Mouse (Mus musculus): Measurements from ENCODE around the gene Lef1.

The Lef1 gene

DNA sequence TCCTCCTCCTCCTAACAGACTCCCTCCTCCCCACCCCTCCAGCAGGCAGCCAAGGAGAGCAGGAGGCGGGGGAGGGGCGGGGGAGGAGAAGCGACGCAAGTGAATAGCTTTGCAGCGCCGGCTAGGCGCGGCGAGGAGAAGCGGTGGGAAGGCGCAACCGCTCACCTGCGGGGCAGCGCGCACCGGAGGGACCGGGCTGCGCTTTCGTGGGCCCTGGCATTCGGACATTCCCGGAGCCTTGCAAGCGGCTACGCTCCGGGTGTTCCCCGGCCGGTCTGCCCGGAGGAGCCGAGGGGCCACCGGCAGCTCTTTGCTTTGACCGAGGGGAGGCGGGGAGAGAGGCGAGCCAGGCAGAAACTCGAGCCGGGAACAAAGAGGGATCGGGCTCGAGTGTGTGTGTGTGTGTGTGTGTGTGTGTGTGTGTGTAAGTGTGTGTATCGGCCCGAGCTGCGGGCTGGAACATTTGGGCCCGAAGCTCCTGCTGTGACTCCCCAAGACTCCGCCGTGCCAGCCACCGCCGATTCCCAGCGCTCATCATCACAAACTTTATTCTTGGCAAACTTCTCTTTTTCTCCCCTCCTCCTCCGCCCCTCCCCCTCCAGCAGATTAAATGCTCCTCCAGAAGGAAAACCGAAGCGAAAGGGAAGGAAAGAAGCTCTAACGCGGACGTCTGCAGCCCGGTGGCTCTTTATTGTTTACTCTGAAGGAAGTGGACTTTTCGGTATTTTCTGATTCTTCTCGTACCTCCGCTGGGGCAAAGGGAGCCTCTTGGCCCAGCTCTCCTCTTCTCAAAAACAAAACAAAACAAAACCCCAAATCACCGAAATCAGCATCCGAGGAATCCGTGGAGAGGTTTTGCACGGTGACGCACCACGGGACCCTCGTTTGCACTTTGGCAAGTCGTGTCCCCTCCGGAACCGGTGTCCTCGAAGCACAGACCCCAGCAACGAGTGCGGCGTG is at the start of gene Lef1:
TSS of gene Lef1 (plus strand) at position 281 of the 960 bp plus-strand sequence.
- in situ Hi-C loops (cut with MboI, MseI) = loop anchor here (10.0 kb wide), 1 partner anchor 386 kb away; no protein-coding TSS in a partner anchor

DNA sequence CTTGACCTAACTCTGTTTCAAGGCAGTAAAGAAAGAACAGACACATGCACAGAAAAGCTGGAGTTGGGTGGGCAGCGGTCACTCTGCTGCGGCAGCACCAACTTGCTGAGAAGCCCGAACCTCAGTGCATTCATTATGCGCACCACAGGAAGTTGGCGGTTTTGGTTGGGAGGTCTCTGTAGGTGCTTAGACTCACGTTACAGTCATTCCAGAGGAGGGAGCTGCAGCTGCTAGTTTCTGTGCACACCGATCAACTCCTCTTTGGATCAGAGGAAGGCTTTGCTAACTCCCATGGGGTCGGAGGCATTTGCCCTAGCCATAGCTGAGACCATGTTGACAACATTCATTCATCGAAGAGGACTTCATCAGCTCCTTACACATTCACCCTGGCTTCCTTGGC is 45.3 kb upstream of the Lef1 start:
- in situ Hi-C loops (cut with MboI, MseI) = no loop called here

DNA sequence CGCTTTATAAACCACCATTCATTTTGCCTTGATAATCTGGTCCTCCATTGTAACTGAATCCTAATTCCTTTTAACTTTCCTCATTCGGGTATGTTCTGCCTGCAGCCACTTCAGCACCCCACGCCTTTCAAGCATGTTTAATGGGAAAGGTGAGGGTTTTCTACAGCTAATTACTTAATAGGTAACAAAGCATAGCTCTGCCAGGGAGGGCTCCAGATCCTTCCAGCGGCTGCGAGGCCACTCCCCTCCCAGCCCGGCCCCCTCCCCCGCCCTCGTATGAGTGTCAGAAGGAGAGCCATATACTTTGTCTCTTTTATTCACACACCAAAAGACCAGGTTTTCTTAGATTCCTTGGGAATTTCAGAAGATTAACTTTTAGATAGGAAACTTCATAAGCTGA is 44.1 kb upstream of the Lef1 start:
- in situ Hi-C loops (cut with MboI, MseI) = no loop called here

DNA sequence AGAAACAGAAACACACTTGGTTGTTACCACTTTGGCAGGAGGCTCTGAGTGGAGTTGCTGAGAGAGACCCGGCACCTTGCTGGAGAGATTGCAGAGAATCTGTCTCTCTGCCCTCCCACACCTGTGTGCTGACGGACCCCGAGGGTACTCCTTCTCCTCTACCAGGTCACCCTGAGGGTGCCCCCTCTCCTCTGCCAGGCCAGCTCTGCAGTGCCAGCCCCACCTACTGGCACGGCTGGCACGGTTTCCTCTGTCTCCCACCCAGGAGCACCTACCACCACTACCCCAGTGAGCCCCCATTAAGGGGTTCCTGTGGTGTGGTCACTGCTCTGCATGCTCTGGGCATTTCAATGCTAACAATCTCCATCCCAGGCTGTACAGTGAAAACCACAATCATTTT is 42.3 kb upstream of the Lef1 start:
- in situ Hi-C loops (cut with MboI, MseI) = no loop called here

DNA sequence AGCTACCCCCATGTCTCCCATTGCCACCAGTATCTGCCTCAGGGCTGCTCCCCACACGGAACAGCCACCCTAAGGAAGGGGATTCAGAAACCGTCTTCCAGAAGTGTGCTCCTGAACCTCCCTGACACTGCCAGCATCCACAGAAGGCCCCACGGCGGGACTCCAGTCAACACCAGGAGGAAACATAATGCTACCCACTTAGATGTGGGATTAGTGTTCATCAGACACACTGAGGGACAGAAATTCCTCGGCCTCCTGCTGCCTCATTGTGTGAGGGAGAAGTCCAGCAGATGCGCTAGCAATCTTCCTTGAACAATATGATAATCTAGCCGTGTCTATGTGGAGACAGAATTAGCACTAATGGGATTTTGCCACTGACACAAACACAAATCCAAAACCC is 40.1 kb upstream of the Lef1 start:
- in situ Hi-C loops (cut with MboI, MseI) = no loop called here

DNA sequence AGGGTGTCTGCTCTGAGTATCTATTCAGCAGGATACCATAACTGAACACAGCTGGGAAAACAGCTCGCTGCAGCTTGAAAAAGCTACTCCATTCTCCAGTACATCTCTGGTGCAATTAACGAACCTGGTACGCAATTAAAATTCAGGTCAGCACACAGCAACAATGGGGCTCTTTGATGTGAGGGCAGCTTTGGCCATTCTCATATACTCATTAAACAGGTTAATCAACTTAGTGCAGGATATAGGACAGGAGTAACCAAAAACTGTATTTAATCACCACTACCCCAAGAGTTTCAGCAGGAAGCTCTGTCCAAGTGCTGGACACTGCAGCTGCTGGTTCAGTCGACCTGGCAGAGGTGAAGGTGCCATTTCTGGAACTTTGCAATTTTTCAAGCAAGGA is 37.6 kb upstream of the Lef1 start:
- in situ Hi-C loops (cut with MboI, MseI) = no loop called here

DNA sequence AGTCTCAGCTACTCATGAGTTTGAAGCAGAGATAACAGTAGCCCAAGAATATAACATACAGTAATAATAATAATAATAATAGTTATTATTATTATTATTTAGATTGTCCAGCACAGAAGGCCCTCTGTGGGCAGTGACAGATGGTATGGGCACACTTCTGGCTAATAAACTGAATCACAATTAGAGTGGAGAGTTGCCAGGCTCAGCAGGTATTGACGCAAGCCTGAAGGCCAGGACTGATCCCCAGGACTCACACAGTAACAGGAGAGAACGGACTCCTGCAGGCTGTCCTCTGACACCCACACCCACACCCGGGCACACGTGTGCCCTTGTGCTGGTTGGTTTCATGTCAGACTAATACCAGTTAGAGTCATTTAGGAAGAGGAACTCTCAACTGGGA is 36.3 kb upstream of the Lef1 start:
- in situ Hi-C loops (cut with MboI, MseI) = no loop called here

DNA sequence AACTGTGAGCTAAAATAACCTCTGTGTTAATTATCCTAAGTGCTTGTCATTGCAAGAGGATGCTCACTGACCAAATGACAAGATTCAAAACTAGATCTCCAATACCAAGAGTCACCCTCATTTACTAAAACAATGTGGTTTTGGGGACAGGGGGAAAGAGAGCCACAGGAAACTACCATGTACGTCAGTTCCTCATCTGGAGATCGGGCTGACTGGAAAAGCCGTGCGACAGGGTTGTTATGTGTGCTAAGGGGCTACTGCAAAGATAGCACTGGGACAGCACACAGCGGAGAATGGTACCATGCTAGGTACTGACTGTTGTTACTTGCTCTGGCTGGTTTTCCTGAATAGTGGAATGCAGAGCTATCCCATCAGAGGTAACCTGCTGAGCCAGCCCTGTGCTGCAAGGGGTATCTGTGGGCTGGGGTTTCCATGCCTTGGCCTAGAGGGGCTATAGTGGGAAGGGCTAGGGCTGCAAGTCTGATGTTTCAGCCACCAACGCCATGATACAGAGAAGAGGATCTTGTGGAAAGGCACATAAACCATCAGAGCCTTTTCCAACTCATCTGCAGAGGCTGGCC is 32.1 kb upstream of the Lef1 start:
- in situ Hi-C loops (cut with MboI, MseI) = no loop called here

DNA sequence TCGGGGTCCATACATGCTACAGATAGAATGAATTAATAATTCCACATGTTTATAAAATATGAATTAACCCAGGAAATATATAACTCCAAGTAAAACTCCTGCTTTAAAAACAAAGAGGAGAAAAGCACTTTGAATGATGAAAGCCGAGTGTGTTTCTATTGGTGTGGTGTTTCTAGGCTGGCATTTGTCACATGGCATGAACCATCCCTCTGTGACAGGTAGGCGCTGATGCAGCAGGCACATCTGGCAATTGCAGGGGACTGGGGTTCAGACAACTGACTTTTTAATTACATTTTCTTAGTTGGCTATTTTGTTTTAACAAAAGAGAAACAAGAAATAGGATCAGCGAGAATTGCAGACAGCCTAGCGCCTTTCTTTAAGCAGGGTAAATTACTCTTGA is 31.6 kb upstream of the Lef1 start:
- in situ Hi-C loops (cut with MboI, MseI) = no loop called here

DNA sequence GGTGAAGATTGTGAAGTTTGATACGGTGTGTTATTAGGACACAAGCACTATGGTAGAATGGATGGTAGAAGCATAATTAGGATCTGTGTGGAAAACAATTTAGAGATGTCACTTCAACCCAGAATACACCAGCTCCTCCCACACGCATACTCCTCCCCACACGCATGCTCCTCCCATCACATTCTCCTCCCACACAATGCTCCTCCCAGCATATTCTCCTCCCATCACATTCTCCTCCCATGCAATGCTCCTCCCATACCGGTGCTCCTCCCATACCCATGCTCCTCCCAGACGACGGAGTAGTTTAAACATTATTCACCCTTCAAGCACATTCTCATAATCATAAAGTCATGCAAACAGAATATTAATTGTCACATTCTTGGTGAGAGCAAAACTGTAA is 26.5 kb upstream of the Lef1 start:
- in situ Hi-C loops (cut with MboI, MseI) = no loop called here

DNA sequence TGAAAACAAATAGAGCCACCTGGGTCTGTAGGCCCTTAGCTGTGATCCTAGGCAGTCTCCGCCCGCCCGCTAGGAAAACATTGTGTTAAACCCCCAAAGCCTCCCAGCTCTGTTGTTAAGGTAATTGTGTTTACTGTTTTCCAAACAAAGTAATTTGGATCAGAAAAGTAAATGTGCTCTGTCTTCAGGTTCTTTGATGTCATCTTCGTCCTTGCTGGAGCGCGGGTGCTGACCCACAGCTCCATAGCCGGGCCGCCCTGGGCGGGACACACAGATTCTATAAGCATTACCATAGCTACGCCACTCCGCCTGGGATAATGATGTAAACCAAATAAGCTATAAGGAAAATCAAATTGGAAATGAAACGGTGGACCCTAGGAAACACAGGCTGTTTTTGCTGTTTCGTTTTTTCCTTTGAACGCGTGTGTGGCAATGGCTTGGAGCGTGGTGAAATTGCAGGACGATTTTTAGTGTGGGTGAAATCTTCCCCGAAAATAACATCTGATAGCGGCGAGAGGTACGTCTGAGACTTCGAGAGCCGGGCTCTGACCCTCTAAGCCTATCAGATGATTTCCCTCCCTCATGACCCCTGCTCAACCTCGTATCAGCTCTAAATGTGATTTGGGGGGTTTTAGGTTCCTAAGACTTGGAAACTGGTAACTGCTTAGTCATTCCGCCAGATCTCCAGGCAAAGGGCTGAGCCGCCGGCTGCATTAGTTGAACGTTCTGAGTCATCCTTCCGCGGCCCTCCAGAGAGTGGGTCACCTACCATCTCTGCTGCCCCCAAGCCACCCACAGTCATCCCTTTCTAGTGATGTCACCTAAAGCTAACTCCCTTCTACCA is 25.3 kb upstream of the Lef1 start:
- in situ Hi-C loops (cut with MboI, MseI) = no loop called here

DNA sequence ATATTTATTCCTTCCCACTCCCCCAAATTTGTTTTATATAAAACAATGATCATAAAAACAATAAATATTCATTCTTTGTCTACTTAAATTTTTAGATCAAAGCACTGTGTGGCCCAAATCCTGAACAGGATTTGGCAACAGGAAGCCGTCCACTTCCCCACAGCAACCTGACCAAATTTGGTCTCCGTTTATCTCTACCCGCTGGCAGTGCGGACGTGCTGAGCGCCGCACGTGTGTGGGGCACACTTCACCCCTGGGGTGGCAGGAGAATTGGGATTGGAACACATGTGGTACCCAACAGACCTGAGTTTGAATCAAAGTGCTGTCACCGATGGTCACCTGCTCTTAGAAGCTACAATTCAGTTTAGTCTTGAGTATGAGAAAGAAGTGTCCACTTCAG is 24.3 kb upstream of the Lef1 start:
- in situ Hi-C loops (cut with MboI, MseI) = no loop called here

DNA sequence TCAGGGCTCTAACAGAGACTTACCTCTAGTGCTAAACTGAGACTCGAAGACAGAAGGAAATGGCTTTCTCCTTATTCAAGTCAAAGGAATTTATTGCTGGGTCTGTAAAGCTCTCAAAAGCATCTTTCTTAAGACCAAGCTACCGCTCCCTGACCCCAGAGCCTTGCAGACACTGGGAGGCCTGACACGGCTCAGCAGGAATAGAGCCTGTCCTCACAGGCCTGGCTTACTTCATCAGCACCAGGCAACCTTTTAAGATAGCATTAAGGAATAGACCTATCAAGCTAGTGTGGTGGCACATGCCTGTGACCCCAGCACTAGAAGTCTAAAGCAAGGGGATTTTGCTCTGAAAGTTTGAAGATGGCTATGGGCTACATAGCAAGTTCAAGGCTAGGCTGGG is 20.6 kb upstream of the Lef1 start:
- in situ Hi-C loops (cut with MboI, MseI) = no loop called here

DNA sequence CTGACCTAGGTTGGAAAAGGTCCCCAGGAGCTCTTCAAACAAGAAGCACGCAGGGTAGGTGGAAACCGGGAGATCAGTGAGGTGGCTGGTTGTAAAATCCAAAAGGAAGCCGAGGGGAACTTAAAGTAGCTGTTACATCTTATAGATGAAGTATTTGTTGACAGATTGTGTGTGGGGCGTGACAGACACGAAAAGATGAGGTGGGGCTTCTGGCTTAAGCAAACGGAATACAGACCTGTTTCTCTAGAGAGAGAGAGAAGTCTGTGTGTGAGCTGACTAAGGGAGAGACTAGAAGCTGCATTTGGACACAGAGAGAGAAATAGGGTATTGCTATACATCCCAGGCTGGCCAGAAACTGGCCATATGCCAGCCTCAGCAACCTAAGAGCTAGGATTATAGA is 18.2 kb upstream of the Lef1 start:
- in situ Hi-C loops (cut with MboI, MseI) = no loop called here

DNA sequence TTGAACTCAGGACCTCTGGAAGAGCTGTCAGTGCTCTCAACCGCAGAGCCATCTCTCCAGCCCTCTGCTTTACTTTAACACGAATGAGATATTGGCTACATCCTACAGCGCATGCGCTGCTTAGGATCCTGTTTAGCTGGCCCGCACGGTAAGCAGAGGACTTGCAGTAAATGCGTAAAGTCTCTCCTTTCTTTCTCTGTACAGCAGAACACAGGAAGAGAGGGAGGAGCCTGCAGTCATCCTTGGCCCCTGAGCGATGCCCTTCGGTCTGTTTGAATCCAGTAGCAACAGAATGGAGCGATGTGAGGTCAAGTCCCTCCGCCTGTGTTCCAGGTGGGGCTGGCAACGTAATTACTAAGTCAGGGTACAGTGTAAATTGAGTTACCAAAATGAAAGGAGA is 16.5 kb upstream of the Lef1 start:
- in situ Hi-C loops (cut with MboI, MseI) = no loop called here

DNA sequence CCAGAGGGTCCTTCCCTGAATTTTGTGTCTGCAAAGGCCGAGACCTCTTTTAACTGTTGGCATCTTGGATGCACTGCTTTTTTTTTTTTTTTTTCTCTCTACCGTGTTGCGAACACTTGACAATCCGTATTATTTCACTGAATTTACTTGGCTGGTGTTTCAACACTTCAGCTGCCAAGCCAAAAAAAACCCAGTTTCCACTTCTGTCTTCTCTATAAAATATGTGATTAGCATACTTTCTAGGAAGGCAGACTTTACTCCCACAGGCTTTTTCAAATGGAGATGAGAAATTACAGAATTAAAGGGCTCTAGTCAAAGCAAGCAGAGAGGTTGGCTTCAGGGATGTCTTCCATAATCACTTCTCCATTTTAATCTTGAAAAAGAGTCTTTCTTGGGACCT is 14.2 kb upstream of the Lef1 start:
- in situ Hi-C loops (cut with MboI, MseI) = no loop called here

DNA sequence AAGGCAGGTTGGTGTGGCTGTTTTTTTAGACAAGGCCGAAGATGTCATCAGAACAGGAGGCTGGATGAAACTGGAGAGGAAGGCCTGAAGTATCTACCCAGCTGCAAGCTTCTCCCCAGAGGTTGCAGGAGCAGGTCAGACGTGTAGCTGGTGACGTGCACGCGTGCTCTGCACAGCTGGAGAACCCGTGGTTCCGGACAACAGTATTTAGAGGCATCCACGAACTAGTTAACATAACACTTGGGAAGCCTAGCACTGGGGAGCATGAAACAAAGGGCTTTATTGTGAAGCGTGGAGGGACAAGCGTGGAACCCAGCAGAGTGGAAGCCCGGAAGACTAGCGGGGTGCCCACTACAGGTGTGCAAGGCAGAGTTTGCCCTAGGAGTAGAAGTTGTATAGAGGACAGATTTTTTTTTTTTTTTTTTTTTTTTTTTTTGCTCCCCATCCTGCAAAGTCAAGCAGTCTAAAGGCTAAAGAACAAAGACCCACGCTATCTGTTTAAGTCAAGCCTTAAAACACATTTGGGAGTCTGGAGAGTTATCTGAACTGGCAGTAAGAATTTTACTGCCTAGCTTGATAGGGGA is 8.0 kb upstream of the Lef1 start:
- in situ Hi-C loops (cut with MboI, MseI) = no loop called here

DNA sequence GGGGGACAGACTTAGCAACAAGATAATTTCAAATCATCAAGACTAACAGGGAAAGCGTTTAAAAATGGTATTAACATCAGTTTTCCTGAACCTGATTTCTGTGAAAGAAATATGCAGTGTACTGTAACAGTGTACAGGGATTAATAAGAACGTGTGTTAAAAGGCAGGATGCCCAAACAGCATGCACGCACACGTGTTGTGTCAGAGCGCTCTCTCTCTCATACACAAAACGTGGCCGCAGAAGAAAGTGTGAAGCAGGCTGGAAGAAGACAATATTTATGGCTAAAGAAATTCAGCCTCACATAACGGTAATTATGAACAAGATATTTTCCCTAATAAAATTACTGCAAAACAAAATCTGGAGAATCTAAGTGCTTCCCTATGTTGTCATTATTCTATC is 4.9 kb upstream of the Lef1 start:
- in situ Hi-C loops (cut with MboI, MseI) = no loop called here

DNA sequence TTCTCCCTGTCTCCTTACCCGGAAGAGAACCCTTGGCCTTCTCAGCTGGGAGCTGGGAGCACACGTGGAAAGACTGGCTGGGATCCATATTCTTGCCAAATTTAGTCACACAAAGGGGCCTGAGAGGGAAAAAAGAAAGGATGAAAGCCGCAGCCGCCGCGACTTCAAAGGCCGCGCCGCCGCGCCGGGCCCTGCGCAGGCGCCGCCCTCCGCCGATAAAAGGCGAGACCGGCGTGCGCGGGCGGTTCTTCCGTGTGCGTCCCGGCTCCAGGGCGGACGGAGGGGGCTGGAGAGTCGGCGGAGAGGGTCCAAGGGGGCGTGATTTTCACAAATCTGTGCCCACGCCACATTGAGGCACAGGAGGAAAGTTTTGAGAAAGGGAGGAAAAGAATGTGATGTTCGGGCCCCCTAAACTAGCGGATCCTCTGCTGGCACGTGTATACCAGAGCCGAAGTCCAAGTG is 4.3 kb upstream of the Lef1 start:
- in situ Hi-C loops (cut with MboI, MseI) = no loop called here

DNA sequence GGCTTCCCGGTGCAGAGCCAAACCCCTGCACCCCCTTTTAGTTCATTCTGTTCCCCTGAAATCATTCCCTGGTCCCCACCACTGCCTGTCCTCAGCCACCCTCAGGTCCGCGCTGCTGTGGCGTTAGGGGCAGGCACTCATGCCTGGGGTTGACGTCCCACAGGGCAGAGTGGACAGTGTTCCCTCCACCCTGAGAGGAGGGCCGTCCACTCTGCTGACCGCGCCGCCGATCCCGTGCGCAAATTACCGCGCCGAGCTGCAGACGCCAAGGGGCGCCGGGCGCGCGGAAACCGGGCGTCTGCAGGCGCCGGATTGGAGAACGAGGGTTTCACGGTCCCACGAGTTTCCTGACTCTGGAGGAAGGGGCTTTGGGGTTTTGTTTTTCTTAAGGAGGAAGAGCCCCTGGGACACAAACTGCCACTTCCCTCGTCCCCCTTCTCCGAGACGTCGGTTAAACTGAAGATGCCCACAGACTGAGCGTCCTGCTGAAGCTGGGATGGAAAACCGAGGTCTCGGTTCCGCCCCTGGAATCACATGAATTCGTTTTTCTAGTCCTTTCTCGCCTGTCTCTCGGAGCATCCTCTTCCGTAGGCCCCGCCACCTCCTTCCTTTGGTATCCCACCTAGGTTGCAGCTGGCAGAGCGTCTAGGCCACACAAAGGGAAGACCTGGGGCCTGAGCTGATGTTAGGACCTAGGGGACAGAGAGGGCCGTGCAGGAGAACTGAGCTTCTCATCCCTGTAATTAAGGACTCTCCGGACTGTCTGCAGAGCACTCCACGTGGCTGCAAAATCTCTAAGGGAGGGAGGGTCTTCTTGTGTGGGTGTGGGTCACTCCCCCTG is 3.6 kb upstream of the Lef1 start:
- in situ Hi-C loops (cut with MboI, MseI) = no loop called here
